Mouse (Mus musculus): ENCODE data around the gene Fbxo6. TPM values are rescaled to one million over a fixed set of nuclear protein-coding genes. Genes with fewer than 3 reads are reported as not detected.
"Not testable (repeated sequence)": the region's sequence is repeated elsewhere in the genome, so short reads cannot be mapped to it uniquely, and the experiment has no call there.

The Fbxo6 gene
- total RNA-seq, 4 experiments from 2014 or later: 44.3 to 53.2 (median 47.5) TPM

DNA sequence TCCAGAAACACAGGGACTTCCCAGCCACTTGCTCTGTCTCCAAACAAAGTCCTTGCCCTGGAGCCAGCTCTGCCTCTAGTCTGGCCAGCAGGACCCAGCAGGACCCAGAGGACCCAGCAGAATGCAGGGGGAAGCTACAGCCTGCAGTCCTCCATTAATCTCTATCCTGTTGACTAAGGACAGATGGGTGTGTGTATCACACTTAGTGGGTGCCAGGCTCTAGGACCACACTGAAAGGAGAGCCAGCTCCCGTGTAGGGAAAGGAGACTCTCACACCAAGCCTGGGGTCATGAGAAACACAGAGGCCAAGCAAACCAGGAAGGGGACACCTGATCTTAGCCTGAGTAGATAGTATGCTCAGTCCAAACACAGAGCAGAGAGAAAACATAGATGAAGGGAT, 23.7 kb downstream of the Fbxo6 start:
- DNase-seq (ENCODE audit: low spot score in 2 of 2): no peak

DNA sequence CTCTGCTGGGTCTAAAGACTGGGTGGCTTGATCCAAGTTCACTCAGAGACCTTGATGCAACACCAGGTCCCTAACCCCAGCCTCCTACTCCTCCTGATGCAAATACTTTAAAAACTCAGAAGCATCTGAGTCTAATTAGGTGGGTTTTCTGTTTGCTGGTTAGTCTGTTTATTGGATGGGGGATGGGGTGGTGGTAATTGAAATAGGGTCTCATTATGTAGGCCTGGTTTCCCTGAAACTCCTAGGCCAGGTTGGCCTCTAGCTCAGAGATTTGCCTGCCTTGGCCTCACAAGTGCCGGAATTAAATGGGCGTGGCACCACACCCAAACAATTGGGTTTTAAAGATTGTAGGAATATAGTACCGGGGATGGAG, 29.3 kb downstream of the Fbxo6 start:
- no peak for DNase-seq (ENCODE audit: low spot score in 2 of 2)

DNA sequence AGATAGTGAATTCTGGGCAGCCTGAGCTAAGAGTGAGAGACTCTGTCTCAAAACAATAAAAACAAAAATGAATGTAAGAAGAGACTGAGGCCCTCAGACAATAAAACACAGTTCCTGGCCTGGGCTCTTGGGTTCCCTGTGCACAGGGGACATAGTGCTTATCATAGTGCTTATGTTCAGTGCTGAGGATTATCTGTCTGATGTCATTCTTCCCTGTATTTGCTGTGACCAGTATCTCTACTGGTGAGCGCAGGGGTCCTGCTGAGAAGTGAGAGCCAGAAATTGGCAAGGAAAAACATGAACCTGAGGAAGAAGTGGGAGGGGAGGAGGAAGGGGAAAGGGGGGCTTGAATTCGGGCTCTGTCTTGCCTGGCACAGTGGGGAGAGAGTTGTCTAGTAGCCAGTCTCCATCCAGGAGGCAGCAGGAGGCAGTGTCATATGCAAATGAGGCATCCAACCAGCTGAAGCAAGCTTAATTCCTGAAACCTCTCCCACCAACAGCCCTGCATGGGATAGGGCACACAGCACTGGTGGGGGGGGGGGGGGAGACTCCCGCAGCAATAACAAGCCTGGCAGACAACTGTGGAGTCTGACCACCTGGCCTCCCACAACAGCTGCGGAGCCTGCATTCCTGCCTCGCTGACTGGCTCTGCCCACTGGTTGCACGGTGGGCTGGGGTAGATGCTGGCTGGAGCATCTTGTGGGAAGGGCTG, 29.8 kb downstream of the Fbxo6 start:
- DNase-seq (ENCODE audit: low spot score in 2 of 2): no peak

DNA sequence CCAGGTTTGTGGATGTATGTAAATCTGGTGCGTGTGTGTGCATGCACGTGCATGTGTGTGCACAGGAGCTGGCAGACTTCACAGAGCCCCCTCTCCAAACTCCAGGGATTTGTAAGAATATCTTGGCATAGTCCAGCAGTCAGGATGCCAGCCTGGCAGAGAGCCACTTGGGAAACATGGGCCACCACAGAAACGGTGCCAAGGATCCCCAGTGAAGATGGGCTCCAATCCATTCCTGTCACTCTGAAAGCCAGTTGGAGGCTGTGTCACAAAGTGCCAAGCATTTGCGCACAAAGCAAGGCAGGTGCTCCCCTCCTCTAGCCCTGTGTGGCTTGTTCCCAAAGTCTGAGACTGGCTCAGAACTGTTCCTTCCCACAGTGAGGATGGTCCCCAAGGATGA, 30.6 kb downstream of the Fbxo6 start:
- DNase-seq (ENCODE audit: low spot score in 2 of 2): no peak

- DNase-seq (ENCODE audit: low spot score in 2 of 2): no peak
These were observed 31.4 kb downstream of the Fbxo6 start for GRCm38 (mm10) chr4:148120555-148120954.

GRCm38 (mm10) chr4:148119578-148119977, 32.4 kb downstream of the Fbxo6 start:
- not testable (repeated sequence) for DNase-seq (ENCODE audit: low spot score in 2 of 2)

DNA sequence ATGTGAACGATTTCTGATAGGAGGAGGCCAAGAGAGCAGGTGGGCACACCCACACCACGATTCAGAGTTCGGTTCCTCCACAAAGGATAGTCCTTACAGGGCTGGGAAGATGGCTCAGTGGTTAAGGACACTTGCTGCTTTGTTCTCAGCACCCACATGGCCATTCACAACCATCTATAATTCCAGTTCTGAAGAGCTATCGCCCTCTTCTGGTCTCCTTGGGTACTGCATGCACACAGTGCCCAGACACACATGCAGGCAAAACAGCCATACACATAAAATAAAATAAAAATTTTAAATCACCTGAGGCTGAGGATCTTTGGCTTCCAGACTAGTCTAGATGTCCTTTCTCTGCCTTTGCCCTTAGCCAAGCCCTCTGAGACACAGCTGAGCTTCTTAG, 34.5 kb downstream of the Fbxo6 start:
- no peak for DNase-seq (ENCODE audit: low spot score in 2 of 2)

DNA sequence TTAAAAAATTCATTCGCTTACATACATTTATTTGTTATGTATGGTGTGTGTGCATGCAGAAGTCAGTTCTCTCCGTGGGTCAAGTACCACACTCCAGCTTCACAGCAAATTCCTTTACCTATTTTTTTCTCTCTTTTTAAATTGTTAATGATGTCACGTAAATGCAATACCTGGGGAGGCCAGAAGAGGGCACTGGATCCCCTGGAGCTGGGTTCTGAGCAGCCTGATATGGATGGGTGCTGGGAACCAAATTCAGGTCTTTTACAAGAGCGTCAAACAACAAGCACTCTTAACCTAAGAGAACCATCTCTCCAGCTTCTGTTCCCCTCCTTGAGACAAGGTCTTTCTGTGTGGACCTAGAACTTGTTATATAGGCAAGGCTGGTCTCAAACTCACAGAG, 35.3 kb downstream of the Fbxo6 start:
- DNase-seq (ENCODE audit: low spot score in 2 of 2): no peak

DNA sequence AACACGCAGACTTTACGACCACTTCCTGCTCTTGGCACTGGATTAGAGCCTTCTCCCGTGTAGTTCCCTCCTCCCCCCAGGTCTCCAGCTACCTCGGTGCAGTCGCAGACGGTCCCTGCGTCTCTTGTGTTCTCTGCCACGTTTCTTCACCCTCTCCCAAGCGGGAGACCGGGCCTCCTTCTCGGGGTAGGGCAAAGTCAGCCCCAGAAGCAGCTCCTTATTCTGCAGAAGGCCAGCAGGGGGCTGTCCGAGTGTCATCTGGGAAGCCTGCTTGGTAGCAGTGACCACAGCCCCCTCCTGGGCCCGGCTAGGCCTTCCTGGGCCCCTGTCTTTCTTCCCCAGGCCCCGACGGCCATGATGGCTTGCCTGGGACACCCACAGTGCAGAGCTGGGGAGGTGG, 36.5 kb downstream of the Fbxo6 start:
- no peak for DNase-seq (ENCODE audit: low spot score in 2 of 2)

DNA sequence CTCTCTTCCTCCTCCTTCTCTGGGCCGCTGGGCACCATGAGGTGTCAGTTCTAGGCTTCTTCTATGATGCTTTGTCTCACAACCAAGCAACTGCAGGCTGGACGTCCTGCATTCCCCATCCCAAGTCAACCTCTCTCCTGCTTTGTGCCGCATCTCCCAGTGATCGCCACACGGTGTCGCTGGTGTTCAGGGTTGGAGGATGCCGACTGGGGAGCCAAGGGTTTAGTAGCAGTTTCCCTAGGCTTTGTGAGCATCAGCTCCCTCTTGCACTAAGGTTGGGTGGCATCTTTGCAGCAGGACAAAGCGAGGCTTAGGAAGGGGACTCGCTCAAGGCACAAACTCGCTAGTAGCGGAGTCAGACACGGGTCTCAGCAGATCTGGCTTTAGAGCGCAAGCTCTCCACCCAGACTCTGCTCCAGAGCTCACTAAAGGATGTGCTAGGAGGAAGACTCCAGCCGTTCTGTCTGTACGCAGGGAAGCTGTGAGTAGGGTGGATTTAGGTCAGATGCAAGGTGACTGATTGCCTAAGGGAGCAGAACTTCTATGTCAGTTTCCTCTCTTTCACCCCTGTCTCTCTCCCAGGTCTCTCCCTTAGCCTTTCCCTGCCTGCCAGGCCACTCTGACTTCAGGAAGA, 37.1 kb downstream of the Fbxo6 start:
- peak; percentile 48 to 63 for DNase-seq (ENCODE audit: low spot score in 2 of 2)

- no peak for DNase-seq (ENCODE audit: low spot score in 2 of 2)
These were observed 39.4 kb downstream of the Fbxo6 start for GRCm38 (mm10) chr4:148112519-148112918.

DNA sequence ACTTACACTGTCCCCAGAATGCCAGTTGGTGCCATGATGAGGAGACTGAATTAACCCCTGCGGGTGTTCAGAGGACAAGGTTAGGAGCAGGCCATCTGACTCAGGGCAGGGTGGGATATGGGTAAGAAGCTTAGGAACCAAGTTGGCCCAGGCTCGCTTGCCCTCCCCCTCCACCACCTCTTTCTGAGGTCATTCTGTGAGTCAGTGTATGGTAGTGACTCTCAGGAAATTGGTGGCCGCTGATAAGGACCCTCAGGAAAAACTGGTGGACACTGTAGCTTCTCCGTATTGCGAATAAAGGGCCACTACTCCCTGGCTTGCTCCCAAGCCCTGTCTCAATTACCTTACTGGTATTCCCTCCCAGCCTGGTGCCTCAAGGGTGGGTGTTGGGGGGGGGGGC, 42.7 kb downstream of the Fbxo6 start:
- DNase-seq (ENCODE audit: low spot score in 2 of 2): no peak

- no peak for DNase-seq (ENCODE audit: low spot score in 2 of 2)
These were observed 43.3 kb downstream of the Fbxo6 start for GRCm38 (mm10) chr4:148108565-148109100.

- DNase-seq (ENCODE audit: low spot score in 2 of 2): no peak
These were observed 44.2 kb downstream of the Fbxo6 start for GRCm38 (mm10) chr4:148107621-148108291.

GRCm38 (mm10) chr4:148104146-148104545, 47.8 kb downstream of the Fbxo6 start:
- DNase-seq (ENCODE audit: low spot score in 2 of 2): no peak

GRCm38 (mm10) chr4:148101801-148102527, 50.0 kb downstream of the Fbxo6 start:
- DNase-seq (ENCODE audit: low spot score in 2 of 2): peak; percentile 36 to 42

DNA sequence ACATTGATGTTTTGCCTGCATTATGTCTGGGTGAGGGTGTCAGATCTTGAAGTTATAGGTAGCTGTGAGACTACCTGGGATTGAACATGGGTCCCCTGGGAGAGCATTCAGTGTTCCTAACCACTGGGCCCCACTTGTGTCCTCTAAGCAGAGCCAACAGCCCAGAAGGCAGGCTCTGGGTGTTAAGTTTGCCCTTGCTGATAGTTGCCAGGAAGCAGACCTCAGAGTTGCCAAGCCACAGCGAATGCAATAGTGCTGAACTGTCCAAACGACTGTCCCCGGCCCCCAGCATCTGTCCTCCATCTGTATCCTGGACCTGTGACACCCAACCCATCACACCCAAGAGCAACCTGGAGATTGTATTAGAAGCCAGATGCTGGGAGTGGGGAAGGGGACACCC, 53.3 kb downstream of the Fbxo6 start:
- DNase-seq (ENCODE audit: low spot score in 2 of 2): no peak

- no peak for DNase-seq (ENCODE audit: low spot score in 2 of 2)
These were observed 54.0 kb downstream of the Fbxo6 start for GRCm38 (mm10) chr4:148097936-148098335.
